Mouse (Mus musculus) CD8-positive naive resting alpha-beta T cell, adult 2 months (primary cell): Measurements from ENCODE around the gene Pdzd7.

Experiments used
- DNase-seq, 2 experiments: peaks; one replicate each; pipeline ENCODE4 v3.0.0; 2022; ENCODE audit warnings: low read depth in 2 of 2, low spot score in 2 of 2

Gene Pdzd7

DNA sequence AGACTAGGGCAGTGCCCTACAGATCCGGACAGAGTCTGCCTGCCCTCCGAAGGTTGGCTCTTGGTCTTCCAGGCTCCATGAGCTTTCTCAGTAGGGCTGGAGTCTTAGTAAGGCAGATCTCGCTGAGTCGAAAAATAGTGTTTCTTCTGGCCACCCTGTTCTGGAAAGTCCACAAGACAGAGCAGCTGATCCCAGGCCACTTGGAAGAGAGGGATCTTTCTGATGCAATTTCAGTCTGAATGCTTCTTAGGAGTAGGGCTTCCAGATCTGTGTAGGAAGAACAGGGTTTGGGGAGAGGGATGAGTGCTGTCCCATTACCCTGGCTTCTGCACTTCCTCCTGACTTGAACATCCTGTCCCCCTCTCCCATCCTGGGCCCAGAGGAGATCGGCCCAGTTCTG, at the start of gene Pdzd7:
Gene Pdzd7, minus strand, starts transcription at position 67 of the 400 bp plus-strand sequence.
- DNase-seq = no peak

DNA sequence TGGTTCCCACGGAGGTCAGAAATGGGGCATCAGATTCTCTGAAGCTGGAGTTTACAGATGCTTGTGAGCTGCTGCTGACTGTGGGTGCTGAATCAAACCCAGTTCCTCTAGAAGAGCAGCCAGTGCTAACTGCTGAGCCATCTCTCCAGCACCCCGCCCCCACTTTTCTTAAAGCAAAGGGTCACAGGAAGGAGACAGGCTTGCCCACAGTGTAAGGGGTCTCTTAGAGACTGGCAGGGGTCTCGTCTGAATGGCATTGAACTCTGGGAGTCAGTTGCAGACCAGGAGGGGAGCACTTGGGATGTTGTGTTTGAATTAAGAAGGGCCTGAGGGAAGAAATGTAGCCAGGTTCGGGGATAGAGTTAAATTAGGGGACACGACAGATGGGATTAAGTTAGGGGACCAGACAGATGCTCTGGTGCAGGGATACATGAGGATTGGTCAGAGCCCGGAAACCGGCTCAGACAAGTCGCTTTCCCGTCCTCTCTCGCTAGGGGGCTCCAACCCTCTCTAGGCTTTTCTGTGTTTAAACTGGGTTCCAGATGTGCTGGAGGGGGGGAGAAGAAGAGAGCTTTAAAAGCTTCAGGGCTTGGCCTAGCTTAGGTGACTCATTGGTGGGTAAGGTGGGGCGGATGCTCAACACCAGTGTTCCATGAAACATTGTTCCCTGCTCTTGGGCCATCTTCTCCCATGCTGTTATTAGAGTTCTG, 36.5 kb upstream of the Pdzd7 start:
- DNase-seq = peak in 1 of 2 experiments; percentile 64

DNA sequence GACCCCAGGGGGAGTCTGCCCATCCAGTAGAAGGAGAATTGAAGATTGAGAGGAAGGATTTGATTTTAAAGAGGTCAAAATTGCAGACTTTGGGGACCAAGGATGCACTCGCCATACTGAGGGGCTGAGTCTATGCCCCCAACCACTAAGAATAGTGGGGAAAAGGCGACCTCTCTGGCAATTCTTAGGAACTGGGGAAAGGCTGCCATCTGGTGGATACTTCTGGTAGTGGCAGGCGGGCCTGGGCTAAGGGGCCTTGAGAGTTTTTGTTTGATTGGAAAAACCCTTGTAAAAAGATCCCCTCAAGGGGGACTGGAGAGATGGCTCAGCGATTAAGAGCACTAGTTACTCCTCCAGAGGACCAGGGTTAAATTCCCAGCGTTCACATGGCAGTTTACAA, 35.8 kb upstream of the Pdzd7 start:
- peak; percentile 75 to 79 for DNase-seq

DNA sequence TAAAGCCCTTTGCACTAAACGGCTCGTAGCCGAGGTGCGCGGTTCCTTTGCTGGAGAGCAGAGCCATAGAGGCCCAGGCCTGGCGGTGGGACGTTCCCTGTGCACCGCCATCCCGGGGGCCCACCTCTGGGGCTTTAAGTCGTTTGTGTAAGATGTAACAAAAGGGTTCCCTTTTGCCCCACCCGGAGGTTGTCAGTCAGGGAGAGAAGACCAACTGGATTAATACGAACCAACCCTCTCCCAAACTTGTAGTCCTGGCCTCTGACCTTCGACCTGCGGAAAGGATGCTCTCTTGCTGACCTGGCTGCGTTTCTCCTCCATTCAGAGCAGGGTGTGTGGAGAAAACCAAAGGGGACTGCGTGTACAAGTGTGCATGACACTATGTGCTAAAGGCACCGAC, 35.2 kb upstream of the Pdzd7 start:
- no peak for DNase-seq

DNA sequence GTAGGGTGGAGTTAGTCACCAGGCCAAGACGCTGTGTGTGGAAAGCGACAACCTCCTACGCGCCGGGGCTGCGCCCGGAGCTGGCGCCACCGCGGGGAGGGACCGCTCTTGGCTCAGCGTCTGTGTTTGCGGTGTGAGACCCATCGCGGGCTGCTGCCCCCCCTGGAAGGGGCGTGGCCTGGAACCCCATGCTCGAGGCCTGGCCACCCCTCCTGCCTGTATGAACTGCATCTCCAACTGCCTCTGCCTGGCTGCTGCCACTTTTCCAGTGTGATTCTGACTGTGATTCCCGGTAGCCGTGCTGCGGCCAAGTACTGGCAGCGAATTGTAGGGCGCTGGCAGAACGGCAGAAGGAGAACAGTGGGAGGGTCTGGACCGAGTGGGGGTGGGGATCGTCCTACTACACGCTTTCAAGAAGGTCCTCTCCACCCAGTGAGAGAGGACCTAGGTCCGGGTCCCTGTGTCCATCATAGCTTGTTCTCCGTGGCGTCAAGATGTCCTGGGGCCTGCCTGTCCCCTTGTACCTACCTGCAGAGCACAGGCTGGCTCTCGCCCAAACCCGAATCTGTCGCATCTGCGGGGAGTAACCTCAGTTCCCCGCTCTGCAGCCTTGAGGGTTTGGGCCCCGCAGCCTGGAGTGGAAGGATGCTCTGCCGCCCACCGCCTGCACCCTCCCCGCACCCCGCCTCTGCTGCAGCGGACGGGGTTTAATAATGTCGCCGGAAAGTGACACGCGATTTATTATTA, 34.4 kb upstream of the Pdzd7 start:
- peak; percentile 47 to 57 for DNase-seq

DNA sequence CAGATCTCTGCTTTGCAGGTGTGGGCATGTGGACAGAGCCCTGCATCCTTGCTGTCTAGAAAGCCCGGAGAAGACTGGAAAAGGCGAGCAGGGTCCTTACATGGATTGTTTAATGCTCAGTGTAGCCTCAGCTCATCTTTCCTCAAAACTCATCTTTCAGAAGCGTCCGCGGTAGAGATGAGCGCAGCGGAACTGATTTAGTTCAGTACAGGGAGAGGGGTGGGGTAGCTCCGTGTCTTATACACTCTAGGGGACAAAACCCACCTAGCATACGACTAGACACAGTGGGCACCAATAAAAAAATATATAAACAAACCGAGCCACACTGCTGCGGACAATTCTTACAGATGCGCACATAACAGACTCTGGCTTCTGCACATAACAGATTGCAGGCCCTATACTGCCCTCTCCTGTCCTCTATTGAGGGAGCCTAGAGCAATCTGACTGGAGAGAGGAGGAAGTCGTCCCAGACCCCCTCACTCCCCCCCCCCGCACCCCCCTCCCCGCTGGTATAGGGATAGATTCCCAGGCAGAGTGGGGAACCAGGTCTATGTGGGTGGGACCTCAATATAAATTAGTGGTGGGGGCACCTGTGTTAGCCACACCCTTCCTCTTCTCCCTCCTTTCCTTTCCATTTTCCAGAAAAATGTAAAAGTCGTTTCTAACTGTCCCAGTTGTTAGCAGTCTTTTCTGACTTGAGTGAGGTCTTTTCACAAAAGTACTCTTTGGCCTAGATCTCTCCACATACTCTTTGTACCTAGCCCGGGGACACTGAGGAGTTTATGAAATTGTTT, 33.7 kb upstream of the Pdzd7 start:
- DNase-seq = no peak

DNA sequence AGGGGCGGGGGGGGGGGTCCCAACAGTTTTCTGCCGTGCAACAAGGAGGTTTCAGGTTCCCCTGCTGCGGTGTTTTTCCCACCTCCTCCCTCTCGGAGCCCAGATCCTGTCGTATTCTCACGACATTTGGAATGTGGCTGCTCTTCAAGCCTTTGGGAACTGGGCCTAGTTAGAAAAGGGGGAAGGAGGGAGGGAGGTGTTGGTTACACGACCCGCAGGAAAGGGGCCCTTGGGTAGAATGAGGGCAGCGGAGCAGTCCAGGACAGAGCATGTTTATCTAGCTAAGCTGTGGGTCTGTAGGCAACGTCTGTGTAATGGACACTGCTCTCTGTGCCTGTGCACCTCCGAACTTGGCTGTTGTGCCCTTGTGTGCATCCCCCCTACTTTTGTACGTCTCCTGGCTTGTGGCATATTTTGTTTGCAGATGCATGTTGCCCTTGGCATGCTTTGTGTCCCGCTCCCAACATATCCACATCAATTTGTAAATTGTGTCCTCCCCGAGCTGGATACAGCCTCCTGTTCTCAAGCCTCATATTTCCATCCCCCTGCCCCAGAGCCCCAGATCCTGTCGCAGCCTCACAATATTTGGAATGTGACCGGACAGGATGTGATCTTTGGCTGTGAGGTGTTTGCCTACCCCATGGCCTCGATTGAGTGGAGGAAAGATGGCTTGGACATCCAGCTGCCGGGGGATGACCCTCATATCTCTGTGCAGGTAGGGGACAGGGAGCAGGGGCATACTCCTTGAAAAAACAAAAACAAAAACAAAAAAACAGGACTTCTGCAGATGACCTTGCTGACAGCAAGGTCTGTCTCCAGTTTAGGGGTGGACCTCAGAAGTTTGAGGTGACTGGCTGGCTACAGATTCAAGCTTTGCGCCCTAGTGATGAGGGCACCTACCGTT, 32.5 kb upstream of the Pdzd7 start:
- no peak for DNase-seq

DNA sequence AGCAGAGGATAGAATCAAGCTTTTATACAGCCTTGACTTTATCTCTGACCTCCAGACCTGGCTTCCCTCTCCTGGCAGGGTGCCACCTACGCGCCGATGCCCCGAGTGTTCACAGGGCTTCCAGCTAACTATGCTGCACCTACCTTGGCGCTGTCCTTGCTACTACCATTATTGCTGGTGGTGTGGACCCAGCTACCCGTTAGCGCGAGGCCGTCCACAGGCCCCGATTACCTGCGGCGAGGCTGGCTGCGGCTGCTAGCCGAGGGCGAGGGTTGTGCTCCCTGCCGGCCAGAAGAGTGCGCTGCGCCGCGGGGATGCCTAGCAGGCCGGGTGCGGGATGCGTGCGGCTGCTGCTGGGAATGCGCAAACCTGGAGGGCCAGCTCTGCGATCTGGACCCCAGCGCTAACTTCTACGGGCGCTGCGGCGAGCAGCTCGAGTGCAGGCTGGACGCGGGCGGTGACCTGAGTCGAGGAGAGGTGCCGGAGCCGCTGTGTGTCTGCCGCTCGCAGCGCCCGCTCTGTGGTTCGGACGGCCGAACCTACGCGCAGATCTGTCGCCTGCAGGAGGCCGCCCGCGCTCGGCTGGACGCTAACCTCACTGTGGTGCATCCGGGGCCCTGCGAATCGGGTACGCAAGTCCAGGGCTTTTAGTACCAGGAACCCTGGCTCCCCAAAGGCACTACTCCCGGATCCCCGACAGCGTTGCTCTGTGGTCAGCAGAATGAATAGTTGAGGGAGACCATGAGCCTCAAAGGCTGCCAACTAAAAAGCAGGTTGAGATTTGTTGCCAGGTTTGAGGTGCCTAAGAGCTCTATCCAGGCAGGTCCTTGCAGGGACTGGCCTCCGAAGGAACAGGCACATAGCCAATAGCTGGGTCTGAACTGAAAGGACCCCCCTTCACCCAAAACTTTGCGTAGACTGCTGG, 31.3 kb upstream of the Pdzd7 start:
- DNase-seq = no peak

DNA sequence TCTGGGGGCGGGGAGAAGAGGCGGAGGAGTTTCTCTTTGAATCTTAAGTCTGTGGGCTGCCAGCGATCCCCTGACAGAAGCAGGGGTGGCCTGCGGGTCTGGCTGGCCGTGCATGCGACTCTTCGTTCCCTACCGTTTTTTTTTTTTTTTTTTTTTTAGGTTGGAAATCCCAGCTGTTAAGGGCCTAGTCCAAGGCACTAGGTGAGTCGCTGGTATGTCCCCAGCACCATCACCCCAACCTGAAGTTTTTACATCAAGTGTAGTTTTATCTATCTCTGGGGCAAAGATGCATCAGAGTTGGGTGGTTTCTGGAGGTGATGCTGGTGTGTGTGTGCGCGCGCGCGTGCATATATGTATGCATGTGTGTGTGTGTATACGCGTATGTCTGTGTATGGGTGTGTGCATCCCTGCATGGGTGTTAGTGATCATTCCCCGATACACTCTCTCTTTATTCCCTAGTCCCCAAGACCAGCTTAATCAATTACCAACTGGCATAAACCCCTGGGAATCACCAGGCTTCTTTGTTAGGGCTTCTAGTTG, 30.6 kb upstream of the Pdzd7 start:
- DNase-seq = no peak

DNA sequence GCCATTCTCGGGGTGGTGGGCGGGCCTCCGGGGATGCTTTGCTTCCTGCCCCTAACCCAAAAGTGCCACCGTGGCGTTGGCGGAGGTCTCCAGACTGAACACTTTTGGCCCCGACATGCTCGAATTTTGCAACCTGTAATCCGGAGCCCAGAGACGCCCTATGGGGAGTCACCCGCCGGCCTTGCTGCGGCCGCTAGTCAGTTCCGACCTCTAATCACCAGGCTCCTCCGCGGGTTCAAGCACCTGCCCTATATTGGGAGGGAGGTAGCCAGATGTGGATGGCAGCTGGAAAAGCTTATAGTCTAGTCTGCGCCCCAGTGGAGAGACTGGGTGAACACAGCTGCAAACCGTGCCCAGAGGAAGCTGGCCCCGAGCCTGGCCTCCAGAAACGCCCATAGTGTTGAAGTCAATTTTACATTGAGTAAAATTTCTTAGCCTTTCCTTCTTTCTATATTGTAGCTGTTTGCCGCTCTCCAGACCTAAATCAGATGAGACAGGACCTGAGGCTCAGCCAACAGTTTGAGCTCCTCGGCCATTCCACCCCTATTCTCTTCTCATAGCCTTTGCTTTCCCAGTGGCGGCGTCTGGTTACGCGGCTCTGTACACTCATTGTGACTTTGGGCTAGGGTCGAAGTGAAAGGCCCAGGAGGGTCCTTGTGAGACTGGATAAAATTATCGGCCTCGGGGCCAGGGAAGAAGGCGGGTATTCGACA, 30.0 kb upstream of the Pdzd7 start:
- no peak for DNase-seq

DNA sequence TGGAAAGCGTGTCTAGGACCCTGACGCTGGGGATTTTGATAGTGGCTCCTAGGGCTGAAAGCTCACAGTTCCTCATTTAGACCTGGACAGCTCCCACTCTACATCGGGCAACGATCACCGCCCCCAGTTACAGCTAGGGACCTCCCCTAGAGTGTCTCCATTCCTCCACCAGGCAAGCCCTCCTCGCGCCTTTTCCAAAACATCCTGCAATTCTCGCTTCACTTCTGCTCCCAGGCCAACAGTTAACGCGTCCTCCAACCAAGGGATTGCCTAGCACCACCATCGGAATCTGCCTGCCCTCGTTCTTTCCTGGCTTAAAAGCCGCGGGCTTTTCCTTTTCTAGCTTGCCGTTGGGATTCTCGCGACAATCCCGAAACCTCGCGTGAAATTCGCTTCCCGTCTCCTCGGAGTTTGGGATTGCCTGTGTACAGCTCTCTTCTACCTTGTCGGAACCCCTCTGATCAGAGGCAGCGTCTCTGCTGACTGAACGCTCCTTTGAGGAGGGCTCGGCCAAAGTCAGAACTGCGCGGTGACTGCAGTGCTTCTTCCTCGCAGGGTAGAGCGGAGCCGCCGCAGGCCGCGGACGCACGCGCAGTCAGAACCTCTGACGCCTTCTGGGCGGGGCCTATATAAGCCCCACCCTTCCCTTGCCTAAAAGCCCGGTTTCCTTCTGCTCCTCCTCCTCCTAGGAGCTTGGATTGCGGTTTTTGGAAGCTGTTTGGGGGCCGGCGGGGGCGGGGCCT, 29.2 kb upstream of the Pdzd7 start, which contains the start of gene Kazald1:
Gene Kazald1, plus strand, starts transcription at position 662 of the 743 bp plus-strand sequence.
- peak; percentile 83 to 85 for DNase-seq

DNA sequence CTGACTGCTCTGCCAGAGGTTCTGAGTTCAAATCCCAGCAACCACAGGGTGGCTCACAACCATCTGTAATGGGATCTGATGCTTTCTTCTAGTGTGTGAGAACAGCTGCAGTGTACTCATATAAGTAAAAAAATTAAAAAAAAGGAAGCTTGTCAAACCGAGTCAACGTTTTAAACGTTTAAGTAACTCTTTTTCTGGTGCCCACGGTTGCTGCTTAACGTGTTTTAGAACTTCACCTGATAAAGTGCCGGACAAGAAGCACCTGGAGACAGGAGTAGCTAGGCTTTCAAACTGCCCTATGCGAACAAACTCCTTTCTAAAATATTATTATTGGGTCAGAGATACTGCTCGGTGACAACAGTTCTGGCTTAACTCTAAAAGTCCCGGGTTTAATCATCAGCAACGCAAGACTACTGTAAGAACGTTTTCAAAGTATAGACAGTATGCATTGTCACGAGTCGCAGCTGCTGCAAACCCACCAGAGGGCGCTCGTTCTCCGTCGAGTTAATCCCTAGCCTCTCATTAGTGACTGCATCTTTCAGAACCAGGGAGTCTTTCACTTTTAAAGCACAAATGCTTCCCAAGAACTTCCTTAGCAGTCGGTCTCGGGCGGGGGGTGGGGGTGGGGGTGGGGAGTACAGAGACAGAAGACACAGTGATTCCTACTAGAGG, 28.5 kb upstream of the Pdzd7 start:
- peak; percentile 79 to 85 for DNase-seq

DNA sequence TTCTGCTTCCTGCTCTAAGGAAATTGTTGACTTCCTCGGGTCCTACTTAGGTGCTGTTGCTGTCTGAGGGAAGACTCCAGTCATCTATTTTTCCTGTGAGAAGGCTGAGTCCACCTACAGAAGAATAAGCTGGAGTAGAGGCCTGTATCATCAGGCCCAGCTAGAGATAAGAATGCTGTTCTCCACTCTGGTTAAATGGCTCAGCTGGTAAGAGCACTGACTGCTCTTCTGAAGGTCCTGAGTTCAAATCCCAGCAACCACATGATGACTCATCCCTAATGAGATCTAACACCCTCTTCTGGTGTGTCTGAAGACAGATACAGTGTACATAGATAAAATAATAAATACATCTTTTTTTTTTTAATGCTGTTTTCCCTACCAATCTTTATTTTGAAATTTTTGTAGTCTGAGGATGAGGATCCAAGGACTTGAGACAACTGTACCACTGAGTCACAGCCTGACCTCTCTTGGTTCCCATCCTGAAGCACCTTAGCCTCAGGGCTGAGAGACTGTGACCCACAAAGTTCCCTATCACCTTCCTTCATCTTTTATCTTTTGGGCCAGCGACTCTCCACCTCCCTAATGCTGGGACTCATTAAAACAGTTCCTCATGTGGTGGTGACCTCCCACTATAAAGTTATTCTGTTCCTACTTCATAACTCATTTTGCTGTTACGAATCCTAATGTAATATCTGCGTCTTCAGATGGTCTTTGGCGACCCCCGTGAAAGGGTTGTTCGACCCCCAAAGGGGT, 22.4 kb upstream of the Pdzd7 start:
- no peak for DNase-seq

DNA sequence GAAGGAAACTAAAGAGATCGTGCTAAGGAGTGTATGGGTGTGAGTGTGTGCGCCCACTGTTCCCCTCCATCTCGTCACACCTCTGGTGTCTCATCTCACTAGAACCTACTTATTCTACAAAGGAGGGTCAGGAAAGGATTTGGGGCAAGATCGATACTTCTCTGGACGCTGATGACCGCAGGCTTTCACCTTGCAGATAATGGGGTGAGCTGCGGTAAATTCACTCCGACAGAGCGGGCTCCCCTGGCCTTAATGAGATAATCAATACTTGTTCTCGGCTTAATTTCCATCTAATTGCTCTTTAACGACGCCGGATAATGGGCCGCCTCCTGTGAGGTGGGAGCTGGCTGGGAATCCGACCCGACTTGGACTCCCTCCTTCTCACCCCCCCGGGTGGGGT, 21.7 kb upstream of the Pdzd7 start:
- no peak for DNase-seq

DNA sequence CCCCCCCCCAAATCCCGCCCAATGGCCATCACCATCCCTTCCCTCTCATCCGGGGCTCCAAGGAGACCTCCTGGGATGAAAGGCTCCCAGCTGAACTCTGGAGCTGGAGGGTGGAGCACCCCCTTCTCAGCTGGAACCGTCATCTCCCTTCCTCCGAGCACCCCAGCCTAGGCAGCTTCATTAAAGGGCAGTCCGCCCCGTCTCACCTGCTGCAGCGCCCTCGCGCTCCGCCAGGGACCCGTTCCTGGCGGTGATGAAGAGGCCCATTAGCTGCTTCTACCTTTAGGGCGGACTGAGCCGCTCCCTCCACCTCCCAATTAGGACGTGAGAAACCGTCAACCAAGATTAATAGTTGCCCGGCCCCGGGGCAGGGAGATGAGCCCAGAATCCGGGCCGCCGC, 19.7 kb upstream of the Pdzd7 start:
- no peak for DNase-seq

DNA sequence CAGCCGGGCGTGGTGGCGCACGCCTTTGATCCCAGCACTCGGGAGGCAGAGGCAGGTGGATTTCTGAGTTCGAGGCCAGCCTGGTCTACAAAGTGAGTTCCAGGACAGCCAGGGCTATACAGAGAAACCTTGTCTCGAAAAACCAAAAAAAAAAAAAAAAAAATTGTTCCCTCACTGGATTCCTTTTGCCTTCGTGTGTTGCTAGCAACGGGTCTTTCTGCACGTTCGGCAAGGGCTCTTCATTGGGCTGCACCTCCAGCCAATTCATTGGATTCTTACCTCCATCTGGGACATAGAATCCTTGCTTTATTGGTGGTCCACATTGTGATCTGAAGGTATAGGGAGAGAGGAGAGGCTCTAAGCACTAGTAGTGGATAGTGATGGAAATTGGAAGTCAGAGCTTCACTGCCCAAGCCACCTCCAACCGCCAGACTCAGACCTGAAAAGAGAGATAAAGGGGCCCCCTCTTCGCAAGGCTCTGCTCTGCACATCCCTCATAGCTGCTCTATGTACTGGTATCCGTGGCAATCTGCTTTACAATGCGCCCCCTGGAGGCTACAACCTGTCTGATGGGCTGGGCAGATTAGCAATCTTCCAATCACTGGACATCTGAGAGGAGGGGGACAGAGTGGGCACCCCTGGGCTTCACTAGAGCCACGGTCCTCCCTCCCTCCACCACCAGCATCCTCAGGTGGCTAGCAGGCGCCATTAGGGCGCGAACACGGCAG, 18.2 kb upstream of the Pdzd7 start:
- peak; percentile 53 to 62 for DNase-seq
